Mouse (Mus musculus): Measurements from ENCODE around the gene Slx4ip. TPM values are rescaled to one million over a fixed set of nuclear protein-coding genes. Genes with fewer than 3 reads are reported as not detected.

Gene Slx4ip
- polyA plus RNA-seq, 1 experiment from 2014 or later: 9.7 TPM

- WGBS: 88% methylated on average over 2 of the region's 2 CpGs
- no peak for ATAC-seq (replicated peaks; ENCODE audit: low FRiP score)
These were observed 5.1 kb downstream of the Slx4ip start for GRCm38 (mm10) chr2:136896131-136896530.

GRCm38 (mm10) chr2:136908596-136908995, 17.6 kb downstream of the Slx4ip start:
- 73% methylated on average over 3 of the region's 3 CpGs for WGBS
- Histone ChIP-seq H3K27me3 (ENCODE audit: control insufficient read depth, insufficient read depth, low read length) (no peaks in the 10 kb centered on the region), H3K4me1 (replicated peaks; ENCODE audit: control insufficient read depth, insufficient read depth, low read length) (peaks cover 2% of the 10 kb centered on the region; the same call in 1 of the 2 replicates), H3K4me3 (ENCODE audit: low read depth, low read length) (no peak overlapping the region), H3K9me3 (ENCODE audit: control insufficient read depth, low read length) (no peaks in the 10 kb centered on the region), H3K27ac (ENCODE audit: low read depth, low read length) (no peak overlapping the region), H3K4me2 (ENCODE audit: low read depth, low read length, severe bottlenecking) (no peak overlapping the region), H3K9ac (ENCODE audit: low read length) (no peak overlapping the region), H3K36me3 (ENCODE audit: control insufficient read depth, insufficient read depth, low read length) (peaks cover 3% of the 10 kb centered on the region; the same call in 1 of the 2 replicates)
- no peak for DNase-seq (ENCODE audit: low spot score)
- ATAC-seq (replicated peaks; ENCODE audit: low FRiP score): no peak

More at GRCm38 (mm10) chr2:136896131-136896530, 5.1 kb downstream of the Slx4ip start:
- Histone ChIP-seq H3K36me3 (ENCODE audit: control insufficient read depth, insufficient read depth, low read length) (no peaks in the 10 kb centered on the region), H3K27me3 (ENCODE audit: control insufficient read depth, insufficient read depth, low read length) (no peaks in the 10 kb centered on the region), H3K4me2 (ENCODE audit: low read depth, low read length, severe bottlenecking) (no peak overlapping the region), H3K4me3 (ENCODE audit: low read depth, low read length) (no peak overlapping the region), H3K4me1 (replicated peaks; ENCODE audit: control insufficient read depth, insufficient read depth, low read length) (0 out of 2 replicates have a peak, but pooled peaks cover 2% of the 10 kb centered on the region), H3K27ac (ENCODE audit: low read depth, low read length) (no peak overlapping the region), H3K9me3 (ENCODE audit: control insufficient read depth, low read length) (no peaks in the 10 kb centered on the region), H3K9ac (ENCODE audit: low read length) (no peak overlapping the region)
- no peak for DNase-seq (ENCODE audit: low spot score)

- DNase-seq (ENCODE audit: low spot score) (no peak), ATAC-seq (replicated peaks; ENCODE audit: low FRiP score) (no peak)
- Histone ChIP-seq H3K36me3 (ENCODE audit: control insufficient read depth, insufficient read depth, low read length) (peaks cover 3% of the 10 kb centered on the region; the same call in 1 of the 2 replicates), H3K9me3 (ENCODE audit: control insufficient read depth, low read length) (no peaks in the 10 kb centered on the region), H3K9ac (ENCODE audit: low read length) (no peak overlapping the region), H3K4me2 (ENCODE audit: low read depth, low read length, severe bottlenecking) (no peak overlapping the region), H3K4me1 (replicated peaks; ENCODE audit: control insufficient read depth, insufficient read depth, low read length) (peaks cover 2% of the 10 kb centered on the region; the same call in 1 of the 2 replicates), H3K27ac (ENCODE audit: low read depth, low read length) (no peak overlapping the region), H3K4me3 (ENCODE audit: low read depth, low read length) (no peak overlapping the region), H3K27me3 (ENCODE audit: control insufficient read depth, insufficient read depth, low read length) (no peaks in the 10 kb centered on the region)
- 53% methylated on average over 2 of the region's 2 CpGs for WGBS
These were observed 18.3 kb downstream of the Slx4ip start for GRCm38 (mm10) chr2:136909298-136909697.

- Histone ChIP-seq H3K27ac (ENCODE audit: low read depth, low read length) (no peak overlapping the region), H3K4me2 (ENCODE audit: low read depth, low read length, severe bottlenecking) (no peak overlapping the region), H3K9ac (ENCODE audit: low read length) (no peak overlapping the region), H3K9me3 (ENCODE audit: control insufficient read depth, low read length) (no peaks in the 10 kb centered on the region), H3K27me3 (ENCODE audit: control insufficient read depth, insufficient read depth, low read length) (no peaks in the 10 kb centered on the region), H3K4me3 (ENCODE audit: low read depth, low read length) (no peak overlapping the region), H3K4me1 (replicated peaks; ENCODE audit: control insufficient read depth, insufficient read depth, low read length) (peaks cover 2% of the 10 kb centered on the region; the same call in 1 of the 2 replicates), H3K36me3 (ENCODE audit: control insufficient read depth, insufficient read depth, low read length) (no peaks in the 10 kb centered on the region)
- 13% methylated on average over 4 of the region's 4 CpGs for WGBS
- DNase-seq (ENCODE audit: low spot score) (no peak), ATAC-seq (replicated peaks; ENCODE audit: low FRiP score) (peak; percentile 45)
These were observed 21.0 kb downstream of the Slx4ip start for GRCm38 (mm10) chr2:136911958-136912411.

GRCm38 (mm10) chr2:136913021-136913420, 22.0 kb downstream of the Slx4ip start:
- Histone ChIP-seq H3K4me2 (ENCODE audit: low read depth, low read length, severe bottlenecking) (no peak overlapping the region), H3K4me3 (ENCODE audit: low read depth, low read length) (no peak overlapping the region), H3K36me3 (ENCODE audit: control insufficient read depth, insufficient read depth, low read length) (no peaks in the 10 kb centered on the region), H3K27me3 (ENCODE audit: control insufficient read depth, insufficient read depth, low read length) (no peaks in the 10 kb centered on the region), H3K4me1 (replicated peaks; ENCODE audit: control insufficient read depth, insufficient read depth, low read length) (peaks cover 2% of the 10 kb centered on the region; the same call in 1 of the 2 replicates), H3K9ac (ENCODE audit: low read length) (no peak overlapping the region), H3K27ac (ENCODE audit: low read depth, low read length) (no peak overlapping the region), H3K9me3 (ENCODE audit: control insufficient read depth, low read length) (no peaks in the 10 kb centered on the region)
- DNase-seq (ENCODE audit: low spot score) (no peak), ATAC-seq (replicated peaks; ENCODE audit: low FRiP score) (no peak)
- 31% methylated on average over 3 of the region's 3 CpGs for WGBS

GRCm38 (mm10) chr2:136914334-136914902, 23.4 kb downstream of the Slx4ip start:
- no peaks in the 10 kb centered on the region for H3K9me3 ChIP-seq (ENCODE audit: control insufficient read depth, low read length)
- H3K4me2 ChIP-seq (ENCODE audit: low read depth, low read length, severe bottlenecking): no peak overlapping the region
- no peak overlapping the region for H3K27ac ChIP-seq (ENCODE audit: low read depth, low read length)
- H3K4me3 ChIP-seq (ENCODE audit: low read depth, low read length): no peak overlapping the region
- H3K36me3 ChIP-seq (ENCODE audit: control insufficient read depth, insufficient read depth, low read length): no peaks in the 10 kb centered on the region
- DNase-seq (ENCODE audit: low spot score): no peak
- H3K9ac ChIP-seq (ENCODE audit: low read length): no peak overlapping the region
- ATAC-seq (replicated peaks; ENCODE audit: low FRiP score): 0 out of 2 replicates have a peak, but pooled peaks have one; percentile 47
- peaks cover 2% of the 10 kb centered on the region; the same call in 1 of the 2 replicates for H3K4me1 ChIP-seq (replicated peaks; ENCODE audit: control insufficient read depth, insufficient read depth, low read length)
- no peaks in the 10 kb centered on the region for H3K27me3 ChIP-seq (ENCODE audit: control insufficient read depth, insufficient read depth, low read length)
- 65% methylated on average over 3 of the region's 3 CpGs for WGBS

- H3K4me2 ChIP-seq (ENCODE audit: low read depth, low read length, severe bottlenecking): no peak overlapping the region
- ATAC-seq (replicated peaks; ENCODE audit: low FRiP score) (no peak), DNase-seq (ENCODE audit: low spot score) (no peak)
- H3K27ac ChIP-seq (ENCODE audit: low read depth, low read length): no peak overlapping the region
- H3K4me1 ChIP-seq (replicated peaks; ENCODE audit: control insufficient read depth, insufficient read depth, low read length): no peaks in the 10 kb centered on the region
- H3K9ac ChIP-seq (ENCODE audit: low read length): no peak overlapping the region
- H3K4me3 ChIP-seq (ENCODE audit: low read depth, low read length): no peak overlapping the region
- WGBS: 93% methylated on average over 1 of the region's 1 CpGs
- no peaks in the 10 kb centered on the region for H3K9me3 ChIP-seq (ENCODE audit: control insufficient read depth, low read length)
- no peaks in the 10 kb centered on the region for H3K36me3 ChIP-seq (ENCODE audit: control insufficient read depth, insufficient read depth, low read length)
- no peaks in the 10 kb centered on the region for H3K27me3 ChIP-seq (ENCODE audit: control insufficient read depth, insufficient read depth, low read length)
These were observed 28.4 kb downstream of the Slx4ip start for GRCm38 (mm10) chr2:136919433-136919832.

- ATAC-seq (replicated peaks; ENCODE audit: low FRiP score): no peak
- Histone ChIP-seq H3K27me3 (ENCODE audit: control insufficient read depth, insufficient read depth, low read length) (no peaks in the 10 kb centered on the region), H3K4me1 (replicated peaks; ENCODE audit: control insufficient read depth, insufficient read depth, low read length) (no peaks in the 10 kb centered on the region), H3K9ac (ENCODE audit: low read length) (no peak overlapping the region), H3K27ac (ENCODE audit: low read depth, low read length) (no peak overlapping the region), H3K36me3 (ENCODE audit: control insufficient read depth, insufficient read depth, low read length) (no peaks in the 10 kb centered on the region), H3K4me3 (ENCODE audit: low read depth, low read length) (no peak overlapping the region), H3K9me3 (ENCODE audit: control insufficient read depth, low read length) (no peaks in the 10 kb centered on the region), H3K4me2 (ENCODE audit: low read depth, low read length, severe bottlenecking) (no peak overlapping the region)
- 92% methylated on average over 3 of the region's 3 CpGs for WGBS
- no peak for DNase-seq (ENCODE audit: low spot score)
These were observed 29.4 kb downstream of the Slx4ip start for GRCm38 (mm10) chr2:136920257-136920993.
